Mouse (Mus musculus) right cerebral cortex, adult 18-20 months (tissue): ENCODE data around the gene Pdzrn4.

Experiments used
- DNase-seq: peaks from one replicate; pipeline ENCODE4 v3.0.0; 2022; ENCODE audit warnings: mixed read lengths

Gene Pdzrn4

GRCm38 (mm10) chr15:92752167-92752566 is 355.5 kb downstream of the Pdzrn4 start:
- no peak for DNase-seq

DNA sequence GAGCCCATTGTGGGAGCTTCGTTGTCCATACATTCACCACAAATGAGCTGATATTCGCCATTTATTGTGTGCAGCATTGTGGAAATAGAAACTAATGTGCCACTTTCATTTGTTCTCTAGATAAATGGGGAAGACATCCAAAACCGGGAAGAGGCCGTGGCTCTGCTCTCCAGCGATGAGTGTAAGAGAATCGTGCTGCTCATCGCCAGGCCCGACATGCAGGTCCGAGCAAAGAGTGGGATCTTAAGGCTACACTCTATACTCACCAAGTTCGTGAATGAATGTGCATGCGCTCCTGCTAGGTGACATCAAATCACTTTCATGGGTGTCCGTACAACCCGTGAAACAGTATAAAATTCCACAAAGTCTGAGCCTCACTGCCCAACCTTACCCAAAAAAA is 355.9 kb downstream of the Pdzrn4 start:
- DNase-seq = no peak

DNA sequence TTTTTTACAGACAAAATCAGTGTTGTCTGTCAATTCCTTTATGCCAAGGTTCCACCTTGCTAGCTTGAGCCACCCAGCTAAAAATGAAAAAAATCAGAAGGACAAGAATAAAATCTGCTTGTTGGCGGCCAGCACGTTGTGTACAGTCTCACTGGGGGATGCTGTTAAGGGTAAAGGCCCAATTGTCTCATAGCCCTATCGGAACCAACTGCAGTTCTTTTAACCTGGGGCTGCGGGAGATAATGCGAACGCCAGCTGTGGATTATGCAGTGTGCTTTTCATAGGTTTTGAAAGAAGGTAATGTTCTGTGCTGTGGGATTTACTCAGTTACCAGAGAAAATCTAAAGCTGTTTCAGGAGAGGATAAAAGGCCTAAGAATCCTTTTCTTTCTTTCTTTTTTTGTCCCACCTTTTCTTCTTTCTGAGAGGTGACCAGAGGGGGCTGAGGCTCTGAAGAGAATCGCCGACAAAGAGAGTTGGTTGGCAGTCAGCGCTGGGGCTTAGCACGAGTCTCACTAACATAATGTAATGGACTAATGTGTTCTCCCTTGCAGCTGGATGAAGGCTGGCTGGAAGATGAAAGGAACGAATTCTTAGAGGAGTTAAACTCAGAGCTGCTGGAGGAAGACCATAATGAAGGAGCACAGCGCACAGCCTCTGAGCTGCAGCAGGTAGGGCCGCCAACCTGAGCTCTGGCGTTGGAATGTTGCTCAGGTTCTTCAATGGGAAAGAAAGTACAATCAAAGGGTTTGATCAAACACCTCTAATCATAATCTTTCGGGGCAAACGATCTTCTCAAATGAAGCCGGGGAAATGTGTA is 360.6 kb downstream of the Pdzrn4 start:
- no peak for DNase-seq

- DNase-seq = no peak
Observed at GRCm38 (mm10) chr15:92759001-92759400, 362.3 kb downstream of the Pdzrn4 start.

DNA sequence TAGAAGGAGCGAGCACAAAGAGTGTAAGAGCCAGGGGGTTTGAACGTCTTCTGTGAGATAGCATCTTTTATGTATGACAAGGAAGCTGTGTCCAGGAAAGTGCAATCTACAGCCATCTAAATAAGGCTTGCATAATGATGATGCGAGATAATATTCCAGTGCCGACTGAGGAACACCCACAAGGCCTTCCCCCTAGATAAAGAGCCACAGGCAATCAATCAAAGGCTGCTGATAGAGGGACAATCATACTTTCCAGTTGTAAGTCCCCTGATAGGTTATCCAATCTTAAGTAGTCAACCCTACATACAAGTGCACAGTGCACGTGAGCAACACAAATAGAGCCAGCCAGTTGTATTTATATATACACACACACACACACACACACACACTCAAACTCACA is 366.6 kb downstream of the Pdzrn4 start:
- no peak for DNase-seq

DNA sequence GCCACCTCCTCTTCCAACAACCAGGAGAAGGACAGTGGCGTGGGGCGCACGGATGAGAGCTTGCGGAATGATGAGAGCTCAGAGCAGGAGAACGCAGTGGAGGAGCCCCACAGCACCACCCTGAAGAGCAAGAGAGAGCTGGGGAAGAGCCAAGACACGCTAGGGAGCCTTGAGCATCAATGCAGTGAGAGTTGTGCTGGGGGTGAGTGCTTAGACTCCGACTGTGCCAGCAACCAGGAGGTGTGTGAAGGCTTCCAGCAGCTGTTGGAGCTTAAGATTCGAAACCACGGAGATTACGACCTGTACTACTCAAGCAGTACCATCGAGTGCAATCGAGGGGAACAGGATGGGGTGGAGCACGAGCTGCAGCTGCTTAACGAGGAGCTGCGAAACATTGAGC is 372.9 kb downstream of the Pdzrn4 start:
- no peak for DNase-seq

- DNase-seq = no peak
Observed at GRCm38 (mm10) chr15:92788036-92788435, 391.4 kb downstream of the Pdzrn4 start.

DNA sequence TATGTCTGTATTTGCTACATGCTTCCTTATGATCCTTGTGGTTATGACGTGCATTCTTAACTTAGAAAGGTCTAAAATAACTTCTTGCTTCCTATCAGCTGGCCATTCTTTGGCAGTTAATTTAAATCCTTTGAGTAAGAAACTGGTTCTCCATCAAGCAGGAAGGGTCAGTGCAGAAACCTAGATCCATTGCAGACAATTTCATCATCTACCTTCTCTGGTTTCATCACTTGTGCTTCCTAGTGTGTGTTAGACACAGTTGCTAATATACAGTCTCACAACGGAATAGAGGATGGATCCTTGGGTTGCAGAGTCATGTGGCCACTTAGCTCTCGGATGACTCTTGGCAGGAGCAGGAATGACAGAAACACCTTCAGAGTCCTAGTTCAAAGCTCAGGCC is 397.6 kb downstream of the Pdzrn4 start:
- DNase-seq = no peak

DNA sequence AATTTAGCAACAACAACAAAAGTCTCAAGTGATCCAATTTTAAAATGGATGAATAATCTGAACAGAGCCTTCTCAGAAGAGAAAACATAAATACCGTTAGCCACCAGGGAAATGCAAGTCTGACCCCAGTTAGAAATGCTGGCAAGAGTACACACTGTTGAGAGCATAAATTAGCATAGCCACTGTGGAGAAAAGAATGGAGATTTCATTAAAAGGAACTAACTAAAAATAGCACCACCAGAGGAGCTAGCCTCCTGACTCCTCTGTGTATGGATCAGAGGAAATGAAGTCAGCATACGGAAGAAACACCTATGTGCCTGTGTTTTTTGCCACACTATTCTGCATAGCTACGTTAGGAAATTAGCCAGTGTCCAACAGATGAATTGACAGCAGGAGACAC is 409.3 kb downstream of the Pdzrn4 start:
- no peak for DNase-seq

GRCm38 (mm10) chr15:92806352-92806751 is 409.7 kb downstream of the Pdzrn4 start:
- no peak for DNase-seq
